Mouse (Mus musculus): ENCODE measurements at regions not wholly inside any gene's neighbourhood (a gene's known extent, or its start where the extent isn't known, plus 50 kb on each side); places are given as distances from the start of the nearest gene placed in this dataset.

GRCm38 (mm10) chr9:9289570-9289969 is 50.7 kb upstream of the Arhgap42 start:
- DNase-seq, result no peak
- TF ChIP-seq CTCF (conservative IDR thresholded peaks at IDR 0.05; ENCODE audit: insufficient read depth, insufficient read length, low read depth, low read length) (no peak), POLR2A (IDR thresholded peaks at IDR 0.05; ENCODE audit: low read depth, low read length) (no peak)
- H3K4me3 ChIP-seq (ENCODE audit: insufficient read depth, low read depth, low read length), result no peak overlapping the region
- no peaks in the 10 kb centered on the region for H3K27me3 ChIP-seq (replicated peaks; ENCODE audit: control insufficient read depth, insufficient read depth, low read length)
- H3K4me1 ChIP-seq (ENCODE audit: control insufficient read depth, insufficient read depth, low read length), result no peaks in the 10 kb centered on the region
- no peaks in the 10 kb centered on the region for H3K36me3 ChIP-seq (ENCODE audit: control insufficient read depth, insufficient read depth, low read length)
- no peak overlapping the region for H3K27ac ChIP-seq (ENCODE audit: insufficient read depth, low read depth, low read length)
- WGBS, result 57% methylated on average over 6 of the region's 6 CpGs
